Mouse (Mus musculus): ENCODE measurements around the gene Gm20835.
"Not testable (repeated sequence)": the region's sequence is repeated elsewhere in the genome, so short reads cannot be mapped to it uniquely, and the experiment has no call there.

Gm20835 gene

DNA sequence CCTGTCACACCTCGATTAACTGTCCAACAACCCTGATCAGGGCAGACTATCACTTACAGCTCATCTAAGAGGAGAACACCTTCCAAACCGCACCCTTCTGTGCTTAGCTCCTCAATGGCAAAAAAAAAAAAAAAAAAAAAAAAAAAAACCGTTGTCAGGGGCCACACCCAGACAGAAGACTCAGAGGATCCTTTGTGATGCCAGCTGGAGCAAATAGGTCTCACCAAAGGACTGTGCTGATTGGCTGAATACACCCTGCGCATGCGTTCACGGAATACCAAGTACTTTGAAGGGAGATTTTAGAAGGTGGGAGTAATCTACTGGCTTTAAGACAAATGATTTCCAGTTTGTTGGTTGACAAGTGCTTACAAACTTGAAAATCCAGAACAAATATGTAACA is at the start of gene Gm20835:
Gm20835 (minus strand) TSS at position 101 of the 400 bp plus-strand sequence.
- DNase-seq (ENCODE audit: low read depth, low spot score) = not testable (repeated sequence)

Measured in WW6 (cell line).